Mouse (Mus musculus) lung, postnatal 36 days (tissue): ENCODE measurements around the gene Slc12a6.

Experiments
- DNase-seq: peaks from one replicate; pipeline ENCODE4 v3.0.0; 2022; ENCODE audit warnings: mixed read lengths

Slc12a6 gene

GRCm38 (mm10) chr2:112265448-112266241, at the start of gene Slc12a6:
Gene Slc12a6 (plus strand): TSS chr2:112265825.
- peak; percentile 96 for DNase-seq

- DNase-seq: peak; percentile 59
Measured at GRCm38 (mm10) chr2:112215977-112216376, 49.6 kb upstream of the Slc12a6 start.

GRCm38 (mm10) chr2:112217614-112218013, 48.0 kb upstream of the Slc12a6 start:
- peak; percentile 12 for DNase-seq

- no peak for DNase-seq
Measured at GRCm38 (mm10) chr2:112220880-112221279, 44.7 kb upstream of the Slc12a6 start.

- DNase-seq: no peak
Measured at GRCm38 (mm10) chr2:112222607-112223006, 43.0 kb upstream of the Slc12a6 start.

GRCm38 (mm10) chr2:112224356-112224755, 41.3 kb upstream of the Slc12a6 start:
- no peak for DNase-seq

- peak; percentile 16 for DNase-seq
Measured at GRCm38 (mm10) chr2:112232623-112233022, 33.0 kb upstream of the Slc12a6 start.

- no peak for DNase-seq
Measured at GRCm38 (mm10) chr2:112236620-112237019, 29.0 kb upstream of the Slc12a6 start.

- no peak for DNase-seq
Measured at GRCm38 (mm10) chr2:112238006-112238405, 27.6 kb upstream of the Slc12a6 start.

GRCm38 (mm10) chr2:112239212-112239934, 26.3 kb upstream of the Slc12a6 start, which contains the start of gene Lpcat4:
Gene Lpcat4 (plus strand): TSS chr2:112239468.
- peak; percentile 91 for DNase-seq

- DNase-seq: peak; percentile 45
Measured at GRCm38 (mm10) chr2:112239935-112240721, 25.5 kb upstream of the Slc12a6 start.

GRCm38 (mm10) chr2:112241787-112242186, 23.8 kb upstream of the Slc12a6 start:
- DNase-seq: no peak

GRCm38 (mm10) chr2:112245307-112245706, 20.3 kb upstream of the Slc12a6 start:
- DNase-seq: no peak

- DNase-seq: no peak
Measured at GRCm38 (mm10) chr2:112246193-112246592, 19.4 kb upstream of the Slc12a6 start.

GRCm38 (mm10) chr2:112247323-112247722, 18.3 kb upstream of the Slc12a6 start:
- no peak for DNase-seq

GRCm38 (mm10) chr2:112249780-112250453, 15.7 kb upstream of the Slc12a6 start:
- DNase-seq: no peak

GRCm38 (mm10) chr2:112254675-112255515, 10.7 kb upstream of the Slc12a6 start:
- no peak for DNase-seq

GRCm38 (mm10) chr2:112259241-112259962, 6.2 kb upstream of the Slc12a6 start, which contains the start of gene Nutm1:
Gene Nutm1 (minus strand): TSS chr2:112259291.
- DNase-seq: peak; percentile 42

- peak; percentile 94 for DNase-seq
Measured at GRCm38 (mm10) chr2:112261748-112262653, 3.6 kb upstream of the Slc12a6 start, which contains the start of gene Nop10. Gene Nop10 (plus strand): TSS chr2:112261926.
